Mouse (Mus musculus) cerebellum, adult 2 months (tissue): ENCODE results near the gene Prrx2. TPM values are rescaled to one million over a fixed set of nuclear protein-coding genes. Genes with fewer than 3 reads are reported as not detected.
A peak's percentile ranks its signal among the peaks of the same experiment; 100 is the strongest.

Experiments
- DNase-seq, 2 experiments: peaks; one replicate each; pipeline ENCODE4 v3.0.0; 2021
- H3K27ac ChIP-seq: fragments of 200-500 bp; 2 replicates; pipeline ENCODE4 v1.5.1; 2012; ENCODE audit warnings: low read length, control low read depth, inconsistent platforms; ENCODE audit not compliant: insufficient read depth
- H3K27me3 ChIP-seq: fragments of 200-500 bp; 2 replicates; pipeline ENCODE4 v1.6.1; 2012; ENCODE audit warnings: inconsistent platforms, mild to moderate bottlenecking, low read length, moderate library complexity; ENCODE audit not compliant: control insufficient read depth, insufficient read depth
- H3K4me1 ChIP-seq: fragments of 200-500 bp; 2 replicates; pipeline ENCODE4 v1.6.1; 2011; ENCODE audit warnings: low read length; ENCODE audit not compliant: control insufficient read depth, insufficient read depth
- H3K4me3 ChIP-seq: fragments of 200-500 bp; replicated peaks from 2 replicates; pipeline ENCODE3; 2011; ENCODE audit warnings: mild to moderate bottlenecking, low read depth, low read length, control low read depth; ENCODE audit not compliant: insufficient read depth
- CTCF ChIP-seq: fragments of 200-500 bp; IDR thresholded peaks from 2 replicates; pipeline ENCODE4 v1.5.1; 2011; ENCODE audit warnings: low read depth, mild to moderate bottlenecking, control low read depth, low read length, moderate library complexity, borderline replicate concordance; ENCODE audit not compliant: insufficient read depth
- POLR2A ChIP-seq: fragments of 200-500 bp; IDR thresholded peaks from 2 replicates; pipeline ENCODE4 v1.6.1; 2011; ENCODE audit warnings: low read length, control low read depth, borderline replicate concordance; ENCODE audit not compliant: insufficient read depth
- WGBS: fragments of 180-500 bp; shearing (Covaris S2); methylation state at CpG from one replicate; pipeline ENCODE4 v1.1.7; 2018; 5-methylcytosine and 5-hydroxymethylcytosine counted together
- polyA plus RNA-seq: library from polyadenylated mRNA; depleted of rRNA; stranded (reverse); fragments of >200 nt; gene quantifications from 2 replicates; pipeline ENCODE4 v1.2.3, GENCODE M21; 2012

The Prrx2 gene
- polyA plus RNA-seq, 1 experiment: 1.7 TPM

DNA sequence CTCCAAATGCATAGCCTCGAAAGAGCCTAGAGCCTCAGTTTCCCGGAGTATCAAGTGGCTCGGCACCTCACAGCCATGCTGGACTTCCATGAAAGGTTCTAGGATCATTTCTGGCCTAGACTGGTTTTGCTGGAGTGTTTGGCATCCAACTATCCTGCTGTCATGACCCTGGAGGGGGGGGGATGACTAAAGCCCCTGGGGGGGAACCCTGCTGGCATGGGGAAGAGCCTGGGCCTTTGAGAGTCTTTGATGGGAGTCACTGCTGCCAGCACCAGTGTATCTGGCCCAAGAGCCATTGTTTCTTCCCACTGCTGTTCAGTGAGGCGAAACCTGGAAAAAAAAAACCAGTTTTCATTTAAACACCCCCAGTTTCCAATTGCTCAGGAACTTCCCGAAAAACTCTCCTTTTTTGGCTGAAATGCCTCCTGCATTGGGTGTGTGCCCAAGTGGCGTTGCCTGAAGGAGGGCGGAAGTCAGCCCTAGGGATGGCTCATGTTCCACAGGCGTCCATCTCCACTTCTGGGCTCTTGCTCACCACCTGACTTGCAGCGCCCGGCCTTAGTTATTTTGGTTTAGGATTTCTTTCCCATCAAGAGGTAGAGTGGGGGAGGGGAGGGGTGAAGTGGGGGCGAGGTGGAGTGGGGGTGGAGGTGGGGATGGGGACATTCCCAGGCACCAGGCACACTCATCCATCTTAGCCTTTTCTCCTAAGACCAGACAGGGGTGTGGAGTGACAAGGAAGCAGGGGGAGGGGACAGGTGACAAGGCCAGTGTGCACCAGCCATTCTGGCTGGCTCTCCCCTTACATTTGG is 41.1 kb downstream of the Prrx2 start:
- H3K27me3 ChIP-seq: no peaks in the 10 kb centered on the region
- no peak for TF ChIP-seq CTCF
- no peak for TF ChIP-seq POLR2A
- H3K27ac ChIP-seq: no peak overlapping the region
- 43% methylated on average over 11 of the region's 11 CpGs for WGBS
- H3K4me1 ChIP-seq: no peaks in the 10 kb centered on the region
- DNase-seq: no peak
- H3K4me3 ChIP-seq: no peak overlapping the region

DNA sequence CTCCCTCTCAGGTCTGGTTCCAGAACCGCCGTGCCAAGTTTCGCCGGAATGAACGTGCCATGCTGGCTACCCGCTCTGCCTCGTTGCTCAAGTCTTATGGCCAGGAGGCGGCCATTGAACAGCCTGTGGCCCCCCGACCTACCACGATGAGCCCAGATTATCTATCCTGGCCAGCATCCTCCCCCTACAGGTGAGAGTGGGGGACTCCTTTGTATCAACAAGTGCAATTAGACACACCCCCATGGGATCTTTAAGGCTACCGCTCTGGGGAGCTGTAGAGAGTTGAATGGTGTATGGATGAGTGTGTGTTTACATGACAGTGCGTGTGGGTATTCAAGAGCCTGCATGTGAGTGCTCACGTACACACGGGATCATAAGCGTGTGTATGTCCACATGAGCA is 44.7 kb downstream of the Prrx2 start:
- Histone ChIP-seq H3K4me3 (no peak overlapping the region), H3K27me3 (no peaks in the 10 kb centered on the region), H3K27ac (no peak overlapping the region), H3K4me1 (no peaks in the 10 kb centered on the region)
- no peak for DNase-seq
- TF ChIP-seq POLR2A (no peak), CTCF (no peak)
- whole genome bisulfite sequencing: 87% methylated on average over 15 of the region's 15 CpGs

DNA sequence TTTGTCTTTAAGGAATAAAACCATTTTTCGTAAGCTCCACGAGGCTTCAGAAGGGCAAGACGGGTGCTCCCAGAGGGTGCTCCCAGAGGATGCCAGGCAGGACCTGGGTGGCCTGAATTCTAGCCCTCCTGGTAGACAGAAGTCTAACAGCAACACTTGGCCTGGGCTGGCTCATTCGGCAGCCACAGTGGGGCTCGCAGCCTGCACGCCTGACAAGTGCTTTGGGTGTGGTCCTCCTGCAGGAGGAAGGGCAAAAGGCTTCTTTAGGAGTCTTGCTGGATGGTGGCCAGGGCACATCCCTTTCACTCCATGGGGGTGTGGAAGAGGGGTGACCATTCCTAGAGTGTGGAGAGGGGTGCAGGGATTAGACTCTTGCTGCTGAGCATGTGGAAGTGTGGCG is 46.4 kb downstream of the Prrx2 start:
- 60% methylated on average over 7 of the region's 7 CpGs for WGBS
- no peak for DNase-seq
- no peak for TF ChIP-seq POLR2A
- no peak for TF ChIP-seq CTCF
- no peak overlapping the region for H3K4me3 ChIP-seq
- peaks cover 8% of the 10 kb centered on the region for H3K4me1 ChIP-seq
- no peaks in the 10 kb centered on the region for H3K27me3 ChIP-seq
- H3K27ac ChIP-seq: no peak overlapping the region

DNA sequence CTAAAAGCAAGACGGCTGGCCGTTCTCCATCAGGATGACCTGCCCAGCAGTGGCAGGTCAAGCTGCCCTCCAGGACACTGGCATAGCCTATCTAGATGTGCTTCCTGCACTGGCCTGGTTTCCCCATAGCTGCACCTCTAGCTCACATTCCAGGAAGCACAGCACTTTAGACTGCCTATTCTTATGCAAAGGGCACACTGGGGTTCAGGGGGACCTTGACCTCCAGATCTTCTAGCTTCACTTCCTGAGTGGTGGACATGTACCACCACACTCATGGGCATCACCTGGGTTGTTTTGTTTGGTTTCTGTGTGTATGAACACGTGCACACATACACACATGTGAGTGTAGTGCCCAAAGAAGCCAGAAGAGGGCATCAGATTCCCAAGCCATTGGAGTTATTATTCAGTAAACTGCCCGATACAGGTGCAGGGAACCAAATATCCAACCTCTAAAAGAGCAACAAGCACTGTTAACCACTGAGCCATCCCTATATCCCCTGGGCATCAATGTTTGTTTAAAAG is 50.1 kb downstream of the Prrx2 start:
- 92% methylated on average over 4 of the region's 4 CpGs for WGBS
- no peak for TF ChIP-seq CTCF
- TF ChIP-seq POLR2A: no peak
- no peak overlapping the region for H3K27ac ChIP-seq

DNA sequence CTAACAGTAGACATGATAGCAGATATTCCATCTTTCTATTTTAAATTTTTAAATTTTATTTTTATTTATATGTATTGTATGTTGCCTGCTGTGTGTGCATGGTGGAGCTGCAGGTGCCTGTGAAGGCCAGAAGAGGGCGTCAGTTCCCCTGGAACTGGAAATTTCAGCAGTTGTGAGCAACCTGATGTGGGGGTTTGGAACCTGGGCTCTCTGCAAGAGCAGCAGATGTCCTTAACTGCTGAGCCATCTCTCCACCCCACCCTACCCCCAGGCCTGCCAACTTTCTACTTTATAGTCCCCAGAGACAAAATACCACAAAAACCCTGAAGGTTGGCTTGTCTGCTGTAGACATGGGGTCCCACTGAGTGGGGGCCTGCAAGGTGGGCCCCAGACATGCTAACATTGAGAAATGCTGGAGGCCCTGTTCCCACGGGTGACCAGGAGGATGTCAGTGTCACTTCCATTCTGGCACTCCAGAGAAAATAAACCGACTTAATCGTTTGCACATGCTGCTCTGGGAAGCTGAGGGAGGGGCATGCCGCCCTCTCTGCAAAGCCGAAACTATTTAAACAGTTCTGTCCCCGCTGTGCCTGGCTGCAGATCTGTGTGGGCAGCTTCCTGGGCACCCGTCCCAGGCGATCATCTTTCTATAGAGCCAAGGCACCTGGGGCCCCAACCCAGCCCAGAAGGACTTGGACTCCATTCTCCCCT is 50.8 kb downstream of the Prrx2 start:
- TF ChIP-seq CTCF (no peak), POLR2A (no peak)
- H3K27ac ChIP-seq: no peak overlapping the region
- WGBS: 5% methylated on average over 9 of the region's 9 CpGs
- no peak overlapping the region for H3K4me3 ChIP-seq
- peaks cover 10% of the 10 kb centered on the region for H3K4me1 ChIP-seq
- no peaks in the 10 kb centered on the region for H3K27me3 ChIP-seq
- peak; percentile 67 to 83 for DNase-seq

More for the DNA sequence above, 50.1 kb downstream of the Prrx2 start:
- Histone ChIP-seq H3K27me3 (no peaks in the 10 kb centered on the region), H3K4me1 (peaks cover 10% of the 10 kb centered on the region), H3K4me3 (no peak overlapping the region)
- no peak for DNase-seq

DNA sequence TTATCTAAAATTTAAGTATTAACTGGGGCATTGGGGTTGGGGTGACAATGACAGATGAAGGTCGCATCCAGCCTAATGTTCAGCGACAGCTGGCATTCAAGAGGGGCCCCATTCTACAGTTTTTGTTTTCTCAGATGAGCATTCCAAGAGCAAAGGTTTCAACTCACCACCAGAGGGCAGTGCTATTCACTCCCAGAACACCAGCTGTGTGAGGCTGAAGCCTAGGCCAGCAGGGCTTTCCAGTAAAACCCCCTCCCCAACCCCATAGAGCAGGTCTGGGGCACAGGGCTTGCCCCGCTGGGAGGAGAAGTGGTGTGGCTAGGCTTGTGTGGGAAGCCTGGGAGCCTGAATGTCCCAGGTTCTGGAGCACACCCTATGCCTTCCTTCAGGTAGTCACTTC is 56.2 kb downstream of the Prrx2 start:
- DNase-seq: peak; percentile 41 to 45
- WGBS: 23% methylated on average over 3 of the region's 3 CpGs

DNA sequence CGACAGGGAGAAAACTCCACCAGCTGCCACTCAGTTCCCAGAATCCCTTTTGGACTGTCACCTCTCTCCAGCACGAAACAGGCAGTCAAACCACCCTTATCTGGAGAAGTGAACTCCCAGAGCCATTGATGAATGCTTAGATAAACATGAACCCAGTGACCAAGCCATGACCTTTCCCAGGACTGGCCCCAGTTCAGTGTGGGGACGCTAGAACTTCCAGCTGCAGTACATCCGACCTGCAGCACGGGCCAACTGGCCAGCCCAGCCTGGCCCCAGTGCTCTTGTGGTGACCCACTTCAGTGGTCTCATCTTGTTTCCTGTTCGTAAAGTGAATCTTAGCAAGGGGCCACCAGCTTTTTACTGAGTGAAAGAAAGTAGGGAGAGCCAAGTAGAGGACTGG is 58.6 kb downstream of the Prrx2 start:
- no peak overlapping the region for H3K27ac ChIP-seq
- no peak overlapping the region for H3K4me3 ChIP-seq
- 51% methylated on average over 6 of the region's 6 CpGs for WGBS
- no peaks in the 10 kb centered on the region for H3K4me1 ChIP-seq
- no peak for DNase-seq
- no peaks in the 10 kb centered on the region for H3K27me3 ChIP-seq
- TF ChIP-seq POLR2A: no peak
- TF ChIP-seq CTCF: no peak

More for the DNA sequence above, 56.2 kb downstream of the Prrx2 start:
- no peak overlapping the region for H3K27ac ChIP-seq
- peaks cover 4% of the 10 kb centered on the region for H3K4me1 ChIP-seq
- no peaks in the 10 kb centered on the region for H3K27me3 ChIP-seq
- TF ChIP-seq CTCF (peak; percentile 71), POLR2A (no peak)
- no peak overlapping the region for H3K4me3 ChIP-seq
